Mouse (Mus musculus) heart, embryonic 14.5 days (tissue): Measurements from ENCODE around the gene Ranbp6. TPM values are rescaled to one million over a fixed set of nuclear protein-coding genes. Genes with fewer than 3 reads are reported as not detected.

Source experiments
- ATAC-seq: fragments of 200-750 bp; cut with Nextera tagmentation; 2 replicates; pipeline ENCODE4 v1.8.0; 2017; ENCODE audit warnings: low read depth, moderate TSS enrichment; ENCODE audit not compliant: insufficient number of reproducible peaks, insufficient read depth, low FRiP score
- H3K27ac ChIP-seq, 2 experiments: fragments of 200-500 bp in 1 of 2; fragments of 300-500 bp in 1 of 2; sonication (generic) in 1 of 2; replicated peaks in 1 of 2; 2 replicates each; pipeline ENCODE4 v1.5.1; 2012 to 2014; ENCODE audit warnings: low read depth in 2 of 2, low read length in 2 of 2, control low read depth in 1 of 2, mild to moderate bottlenecking in 1 of 2, mixed read lengths in 1 of 2; ENCODE audit not compliant: control insufficient read depth in 1 of 2, insufficient read depth in 1 of 2
- H3K27me3 ChIP-seq: fragments of 300-500 bp; sonication (generic); 2 replicates; pipeline ENCODE4 v1.6.1; 2014; ENCODE audit warnings: mild to moderate bottlenecking, low read length, control low read depth; ENCODE audit not compliant: control insufficient read depth, insufficient read depth
- H3K36me3 ChIP-seq: fragments of 300-500 bp; sonication (generic); 2 replicates; pipeline ENCODE4 v1.6.1; 2014; ENCODE audit warnings: mild to moderate bottlenecking, control low read depth, low read length, mixed read lengths; ENCODE audit not compliant: control insufficient read depth, insufficient read depth
- H3K4me1 ChIP-seq, 2 experiments: fragments of 200-500 bp in 1 of 2; fragments of 300-500 bp in 1 of 2; sonication (generic) in 1 of 2; 2 replicates each; pipeline ENCODE4 v1.6.1; 2012 to 2014; ENCODE audit warnings: low read length in 2 of 2, control low read depth in 1 of 2, mixed read lengths in 1 of 2; ENCODE audit not compliant: control insufficient read depth in 2 of 2, insufficient read depth in 2 of 2
- H3K4me2 ChIP-seq: fragments of 300-500 bp; sonication (generic); 2 replicates; pipeline ENCODE4 v1.6.1; 2014; ENCODE audit warnings: mild to moderate bottlenecking, low read length
- H3K4me3 ChIP-seq, 2 experiments: fragments of 200-500 bp in 1 of 2; fragments of 300-500 bp in 1 of 2; sonication (generic) in 1 of 2; 2 replicates each; pipeline ENCODE4 v1.5.1; 2012 to 2014; ENCODE audit warnings: low read length in 2 of 2, mild to moderate bottlenecking in 2 of 2, control low read depth in 1 of 2, low read depth in 1 of 2, moderate library complexity in 1 of 2; ENCODE audit not compliant: control insufficient read depth in 1 of 2, insufficient read depth in 1 of 2
- H3K9ac ChIP-seq: fragments of 300-500 bp; sonication (generic); 2 replicates; pipeline ENCODE4 v1.6.1; 2014; ENCODE audit warnings: mild to moderate bottlenecking, low read length
- H3K9me3 ChIP-seq: fragments of 300-500 bp; sonication (generic); 2 replicates; pipeline ENCODE4 v1.6.1; 2016; ENCODE audit warnings: low read length, control low read depth; ENCODE audit not compliant: control insufficient read depth
- WGBS: fragments of 180-500 bp; shearing (Covaris S2); extraction: QIAGEN DNeasy Blood & Tissue Kit; methylation state at CpG from one replicate; pipeline ENCODE4 v1.1.7; 2014; 5-methylcytosine and 5-hydroxymethylcytosine counted together
- polyA plus RNA-seq: library from polyadenylated mRNA; unstranded; fragments of >200 nt; fragmentation: Nextera tagmentation; extraction: Ambion mirVana; gene quantifications from 2 replicates; pipeline ENCODE4 v1.2.1, GENCODE M21; 2014

The Ranbp6 gene
- polyA plus RNA-seq, 1 experiment from 2014 or later = 19.2 TPM

- Histone ChIP-seq H3K27me3 (no peaks in the 10 kb centered on the region), H3K4me2 (no peak overlapping the region), H3K9ac (no peak overlapping the region), H3K4me3 (no peak overlapping the region), H3K27ac (no peak overlapping the region), H3K9me3 (no peaks in the 10 kb centered on the region), H3K4me1 (no peaks in the 10 kb centered on the region), H3K36me3 (no peaks in the 10 kb centered on the region)
- WGBS = 46% methylated on average over 5 of the region's 5 CpGs
- ATAC-seq = no peak
Measured at GRCm38 (mm10) chr19:29843641-29844035, 30.9 kb upstream of the Ranbp6 start.

DNA sequence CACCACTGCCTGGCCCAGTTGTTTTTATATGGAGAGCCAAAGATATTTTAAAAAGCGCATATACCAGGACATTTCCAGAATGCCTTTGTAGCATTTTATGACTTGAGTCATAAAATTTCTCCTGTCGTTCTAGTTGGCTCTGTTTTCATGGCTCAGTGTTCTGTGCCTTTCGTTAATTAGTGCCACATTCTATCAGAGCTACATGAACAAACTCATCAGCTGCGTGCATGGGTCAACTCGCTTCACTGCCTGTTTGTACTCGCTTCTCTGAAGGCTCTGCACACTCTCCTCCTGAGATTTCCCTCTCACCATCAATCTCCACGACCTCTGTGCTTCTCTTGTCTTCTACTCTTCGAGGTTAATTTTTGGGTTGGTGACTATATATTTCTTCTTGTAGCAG, 30.2 kb upstream of the Ranbp6 start:
- Histone ChIP-seq H3K9ac (no peak overlapping the region), H3K4me2 (no peak overlapping the region), H3K36me3 (no peaks in the 10 kb centered on the region), H3K27ac (no peak overlapping the region), H3K27me3 (no peaks in the 10 kb centered on the region), H3K4me1 (no peaks in the 10 kb centered on the region), H3K9me3 (no peaks in the 10 kb centered on the region), H3K4me3 (no peak overlapping the region)
- WGBS = 82% methylated on average over 8 of the region's 8 CpGs
- no peak for ATAC-seq

DNA sequence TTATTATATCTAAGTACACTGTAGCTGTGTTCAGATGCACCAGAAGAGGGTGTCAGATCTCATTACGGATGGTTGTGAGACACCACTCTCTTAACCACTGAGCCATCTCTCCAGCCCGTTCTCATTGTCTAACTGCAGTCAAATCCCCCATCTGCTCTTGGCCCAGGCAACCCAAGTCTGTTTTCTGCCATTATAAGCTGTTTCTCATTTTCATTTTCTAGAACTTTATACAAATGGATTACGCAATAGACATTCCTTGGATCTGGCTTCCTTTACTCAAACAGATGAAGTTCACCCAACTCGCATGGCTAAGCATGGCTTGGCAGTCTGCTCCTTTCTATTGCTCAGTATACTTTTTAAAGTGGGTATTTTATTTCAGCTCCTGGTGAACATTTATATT, 27.9 kb upstream of the Ranbp6 start:
- 84% methylated on average over 4 of the region's 4 CpGs for WGBS
- ATAC-seq = no peak
- no peak overlapping the region for H3K27ac ChIP-seq

GRCm38 (mm10) chr19:29838636-29839135, 25.9 kb upstream of the Ranbp6 start:
- Histone ChIP-seq H3K4me2 (no peak overlapping the region), H3K27me3 (no peaks in the 10 kb centered on the region), H3K9ac (no peak overlapping the region), H3K27ac (no peak overlapping the region), H3K9me3 (no peaks in the 10 kb centered on the region), H3K4me1 (0 out of 4 replicates have a peak, but pooled peaks cover 0 to 4% of the 10 kb centered on the region in 2 experiments), H3K4me3 (no peak overlapping the region), H3K36me3 (no peaks in the 10 kb centered on the region)
- ATAC-seq = no peak
- WGBS = 73% methylated on average over 3 of the region's 3 CpGs

More for the DNA sequence above, 27.9 kb upstream of the Ranbp6 start:
- H3K27me3 ChIP-seq = no peaks in the 10 kb centered on the region
- no peak overlapping the region for H3K9ac ChIP-seq
- H3K9me3 ChIP-seq = no peaks in the 10 kb centered on the region
- H3K36me3 ChIP-seq = no peaks in the 10 kb centered on the region
- H3K4me3 ChIP-seq = no peak overlapping the region
- no peak overlapping the region for H3K4me2 ChIP-seq
- H3K4me1 ChIP-seq = 0 out of 4 replicates have a peak, but pooled peaks cover 0 to 4% of the 10 kb centered on the region in 2 experiments

- no peak for ATAC-seq
- Histone ChIP-seq H3K27ac (no peak overlapping the region), H3K27me3 (no peaks in the 10 kb centered on the region)
Measured at GRCm38 (mm10) chr19:29838171-29838570, 25.4 kb upstream of the Ranbp6 start.

GRCm38 (mm10) chr19:29835364-29836034, 22.7 kb upstream of the Ranbp6 start:
- no peak for ATAC-seq
- WGBS = 67% methylated on average over 3 of the region's 3 CpGs
- no peaks in the 10 kb centered on the region for H3K27me3 ChIP-seq
- H3K4me2 ChIP-seq = no peak overlapping the region
- H3K27ac ChIP-seq = no peak overlapping the region
- 0 out of 4 replicates have a peak, but pooled peaks cover 0 to 4% of the 10 kb centered on the region in 2 experiments for H3K4me1 ChIP-seq
- H3K4me3 ChIP-seq = no peak overlapping the region
- H3K9me3 ChIP-seq = no peaks in the 10 kb centered on the region
- no peak overlapping the region for H3K9ac ChIP-seq
- no peaks in the 10 kb centered on the region for H3K36me3 ChIP-seq

More at GRCm38 (mm10) chr19:29838171-29838570, 25.4 kb upstream of the Ranbp6 start:
- no peaks in the 10 kb centered on the region for H3K36me3 ChIP-seq
- 0 out of 4 replicates have a peak, but pooled peaks cover 0 to 4% of the 10 kb centered on the region in 2 experiments for H3K4me1 ChIP-seq
- no peak overlapping the region for H3K4me3 ChIP-seq
- WGBS = 90% methylated on average over 1 of the region's 1 CpGs
- H3K9me3 ChIP-seq = no peaks in the 10 kb centered on the region
- no peak overlapping the region for H3K9ac ChIP-seq
- H3K4me2 ChIP-seq = no peak overlapping the region

GRCm38 (mm10) chr19:29830911-29831310, 18.1 kb upstream of the Ranbp6 start:
- Histone ChIP-seq H3K4me1 (no peaks in the 10 kb centered on the region), H3K4me3 (no peak overlapping the region), H3K27ac (no peak overlapping the region), H3K4me2 (no peak overlapping the region), H3K27me3 (no peaks in the 10 kb centered on the region), H3K36me3 (no peaks in the 10 kb centered on the region), H3K9ac (no peak overlapping the region), H3K9me3 (no peaks in the 10 kb centered on the region)
- no peak for ATAC-seq
- WGBS = 66% methylated on average over 2 of the region's 2 CpGs

DNA sequence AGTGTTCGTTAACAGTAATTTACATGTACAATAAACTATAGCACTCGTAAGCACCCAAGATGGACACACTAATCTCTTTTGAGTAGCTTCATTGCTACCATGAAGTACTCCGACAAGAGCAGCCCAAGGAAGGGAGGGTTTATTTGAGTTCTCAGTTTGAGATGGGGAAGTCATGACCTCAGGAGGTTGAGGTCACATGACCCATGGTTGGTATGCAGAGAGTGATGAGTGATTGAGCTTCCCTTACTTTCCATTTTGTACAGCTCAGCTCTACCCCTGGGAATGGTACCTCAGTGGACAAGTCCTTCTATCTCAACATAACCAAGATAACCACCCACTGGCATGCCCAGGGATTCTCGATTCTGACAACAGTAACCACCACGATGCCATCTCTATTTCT, 15.8 kb upstream of the Ranbp6 start:
- Histone ChIP-seq H3K4me3 (no peak overlapping the region), H3K9ac (no peak overlapping the region), H3K27me3 (no peaks in the 10 kb centered on the region), H3K4me1 (no peaks in the 10 kb centered on the region), H3K27ac (no peak overlapping the region), H3K4me2 (no peak overlapping the region), H3K36me3 (no peaks in the 10 kb centered on the region), H3K9me3 (no peaks in the 10 kb centered on the region)
- ATAC-seq = no peak
- 51% methylated on average over 5 of the region's 5 CpGs for WGBS
